Mouse (Mus musculus) C2C12 (cell line): ENCODE results near the gene Popdc3.

Experiments used
- CTCF ChIP-seq: IDR thresholded peaks from one replicate; pipeline ENCODE4 v1.5.1; 2011; ENCODE audit not compliant: control insufficient read depth, insufficient read depth, insufficient read length
- MAX ChIP-seq: IDR thresholded peaks from one replicate; pipeline ENCODE4 v1.6.1; 2011; ENCODE audit warnings: mild to moderate bottlenecking, control low read depth
- USF1 ChIP-seq: IDR thresholded peaks from one replicate; pipeline ENCODE4 v1.6.1; 2011; ENCODE audit warnings: low read depth, mild to moderate bottlenecking, control low read depth, moderate library complexity

DNA sequence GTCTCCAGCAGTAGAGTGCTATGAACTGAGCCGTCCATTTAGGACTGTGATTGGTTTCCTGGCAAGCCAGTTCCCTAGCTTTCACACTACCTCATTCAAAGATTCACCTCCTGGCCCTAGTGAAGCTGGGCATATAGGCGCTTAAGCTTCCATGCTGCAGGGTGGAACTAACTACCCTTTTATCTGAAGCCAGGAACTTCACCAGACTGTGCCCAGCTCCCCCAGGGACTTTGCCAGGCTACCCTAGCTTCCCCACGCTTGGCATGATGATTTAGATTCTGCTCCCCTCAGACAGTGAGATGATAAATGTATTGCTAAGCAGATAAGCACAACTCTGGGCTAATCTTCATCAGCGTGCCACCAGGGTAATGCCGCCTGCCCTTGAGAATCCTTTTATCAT, 133.2 kb downstream of the Popdc3 start:
- TF ChIP-seq CTCF (no peak), MAX (no peak), USF1 (no peak)
